Mouse (Mus musculus) lung, postnatal 36 days (tissue): ENCODE results near the gene Gm49380.

Experiments used
- DNase-seq: peaks from one replicate; pipeline ENCODE4 v3.0.0; 2022; ENCODE audit warnings: mixed read lengths

The Gm49380 gene

GRCm38 (mm10) chr9:44113105-44113789, at the start of gene Gm49380, which contains the start of gene Rnf26:
Gene Gm49380, minus strand, starts transcription at chr9:44113500.
Gene Rnf26, minus strand, starts transcription at chr9:44113517.
- DNase-seq = peak; percentile 98

- no peak for DNase-seq
Observed at GRCm38 (mm10) chr9:44159886-44160285, 46.6 kb upstream of the Gm49380 start.

DNA sequence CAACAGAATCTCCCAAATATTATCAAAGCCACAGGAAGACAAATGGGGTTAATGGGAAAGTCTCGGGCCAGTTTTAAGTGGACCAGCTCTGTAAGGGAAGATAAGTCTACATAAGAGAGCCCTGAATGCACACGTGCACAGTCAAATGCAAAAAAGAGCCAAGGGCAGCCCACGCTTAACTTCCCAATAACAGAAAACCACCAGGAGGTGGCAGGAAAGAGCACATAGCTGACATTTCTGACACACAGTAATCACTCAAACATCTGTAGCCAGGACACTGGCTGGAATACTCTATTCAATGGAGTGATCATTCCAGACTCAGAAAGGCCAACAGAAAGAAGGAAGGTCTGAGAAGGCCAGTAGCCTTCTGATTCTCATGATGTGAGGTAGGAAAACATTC, 34.0 kb upstream of the Gm49380 start:
- DNase-seq = peak; percentile 67

DNA sequence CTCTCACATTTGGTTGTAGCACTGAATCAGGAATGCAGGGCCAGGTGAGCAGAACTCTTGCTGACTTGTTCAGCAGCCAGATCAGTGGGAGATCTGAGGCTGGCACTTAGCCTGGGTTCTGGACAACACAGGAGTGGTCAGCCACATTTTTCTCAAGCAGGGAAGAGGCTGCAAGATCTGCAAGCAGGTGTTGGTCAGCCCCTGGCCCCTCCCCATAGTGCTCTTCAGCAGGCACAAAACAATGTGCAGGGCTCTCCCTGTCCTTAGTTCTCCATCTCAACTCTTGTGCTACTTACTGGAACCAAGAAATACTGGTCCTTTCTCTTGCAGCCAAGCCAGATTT, 31.4 kb upstream of the Gm49380 start:
- DNase-seq = no peak

DNA sequence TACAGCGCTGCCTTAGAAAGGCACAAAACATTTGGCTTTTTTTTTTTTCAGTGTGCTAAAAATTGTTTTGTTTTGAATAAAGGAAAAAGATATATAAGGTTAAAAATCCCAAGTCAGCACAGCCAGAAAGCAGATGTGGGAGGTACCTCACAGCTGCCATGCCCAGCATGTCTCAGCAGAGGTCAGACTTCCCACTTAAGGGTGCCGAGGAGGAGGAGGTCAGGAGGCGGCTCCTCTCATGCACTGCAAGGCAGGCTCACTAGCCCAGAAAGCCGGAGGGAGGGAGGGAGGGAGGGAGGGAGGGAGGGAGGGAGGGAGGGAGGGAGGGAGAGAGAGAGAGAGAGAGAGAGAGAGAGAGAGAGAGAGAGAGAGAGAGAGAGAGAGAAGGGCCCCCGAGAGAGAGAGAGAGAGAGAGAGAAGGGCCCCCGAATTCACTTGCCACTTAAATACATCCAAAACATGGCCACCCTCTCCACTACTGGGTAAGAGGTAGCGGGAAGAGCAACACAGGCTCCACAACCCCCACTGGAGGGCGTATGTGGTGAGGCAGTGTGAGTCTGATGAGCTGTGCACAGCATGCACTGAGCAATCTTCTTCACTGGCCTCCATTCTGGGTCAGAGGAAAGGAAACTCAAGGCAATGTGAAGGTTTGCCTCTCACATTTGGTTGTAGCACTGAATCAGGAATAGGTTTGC, 30.9 kb upstream of the Gm49380 start:
- DNase-seq = peak; percentile 55

DNA sequence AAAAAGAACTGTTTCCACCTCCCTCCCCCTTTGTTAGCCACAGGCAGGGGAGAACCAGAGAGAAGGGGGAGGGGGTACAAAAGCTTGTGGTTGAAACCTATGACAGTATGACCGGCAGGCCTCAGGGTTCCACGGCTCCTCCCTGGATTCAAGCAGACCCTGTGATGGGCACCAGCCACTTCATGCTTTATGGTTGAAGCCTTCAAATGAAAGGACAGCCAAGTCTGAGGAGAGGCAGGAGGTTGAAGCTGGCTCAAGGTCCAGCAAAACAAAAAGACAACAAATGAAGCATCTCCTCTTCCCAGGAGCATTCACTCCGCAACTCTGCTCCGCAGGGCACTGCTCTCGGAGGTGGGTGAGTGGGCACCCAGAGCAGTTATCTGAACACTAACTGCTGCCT, 30.1 kb upstream of the Gm49380 start:
- no peak for DNase-seq

- no peak for DNase-seq
Observed at GRCm38 (mm10) chr9:44141951-44142350, 28.7 kb upstream of the Gm49380 start.

- no peak for DNase-seq
Observed at GRCm38 (mm10) chr9:44137846-44138245, 24.5 kb upstream of the Gm49380 start.

DNA sequence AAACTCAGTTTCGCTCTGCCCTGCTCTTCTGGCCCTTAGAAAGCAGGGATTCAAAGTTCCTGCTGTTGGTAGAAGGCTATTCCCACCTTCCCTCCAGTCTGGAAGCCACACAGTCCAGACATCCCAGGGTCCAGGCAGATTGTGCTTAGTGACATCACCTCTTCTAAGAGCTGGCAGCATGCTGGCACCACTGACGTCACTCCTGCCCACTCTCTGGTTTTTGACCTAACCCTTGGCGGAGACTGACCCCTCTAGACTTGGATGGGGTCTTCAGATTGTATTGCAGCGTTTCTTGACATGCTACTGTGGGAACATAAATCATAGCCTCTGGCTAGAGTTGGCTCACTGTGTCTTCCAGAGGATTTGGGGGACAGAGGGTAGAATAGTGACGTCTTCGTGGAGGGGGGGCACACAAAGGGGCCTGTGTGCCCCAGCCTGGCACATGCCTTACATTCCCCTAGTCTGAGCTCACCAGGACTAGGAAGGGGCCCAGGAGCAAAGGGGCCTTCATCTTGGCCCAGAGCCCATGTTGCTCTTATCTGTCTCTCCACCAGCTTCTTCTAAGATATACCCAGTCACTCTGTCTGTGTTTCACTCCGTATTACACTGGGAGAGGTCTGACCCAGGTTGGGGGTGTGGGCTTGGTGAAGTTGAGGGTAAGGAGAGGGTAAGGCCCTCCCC, 22.6 kb upstream of the Gm49380 start:
- DNase-seq = no peak

- DNase-seq = peak; percentile 60
Observed at GRCm38 (mm10) chr9:44134851-44135730, 21.8 kb upstream of the Gm49380 start.

GRCm38 (mm10) chr9:44134101-44134850, 21.0 kb upstream of the Gm49380 start, which contains the start of gene Mcam:
Gene Mcam, plus strand, starts transcription at chr9:44134469.
- peak; percentile 76 for DNase-seq

GRCm38 (mm10) chr9:44133287-44133686, 20.0 kb upstream of the Gm49380 start:
- DNase-seq = no peak

GRCm38 (mm10) chr9:44132200-44132599, 18.9 kb upstream of the Gm49380 start:
- DNase-seq = no peak

- no peak for DNase-seq
Observed at GRCm38 (mm10) chr9:44131276-44131590, 17.9 kb upstream of the Gm49380 start.

- peak; percentile 76 for DNase-seq
Observed at GRCm38 (mm10) chr9:44130581-44131275, 17.4 kb upstream of the Gm49380 start.

DNA sequence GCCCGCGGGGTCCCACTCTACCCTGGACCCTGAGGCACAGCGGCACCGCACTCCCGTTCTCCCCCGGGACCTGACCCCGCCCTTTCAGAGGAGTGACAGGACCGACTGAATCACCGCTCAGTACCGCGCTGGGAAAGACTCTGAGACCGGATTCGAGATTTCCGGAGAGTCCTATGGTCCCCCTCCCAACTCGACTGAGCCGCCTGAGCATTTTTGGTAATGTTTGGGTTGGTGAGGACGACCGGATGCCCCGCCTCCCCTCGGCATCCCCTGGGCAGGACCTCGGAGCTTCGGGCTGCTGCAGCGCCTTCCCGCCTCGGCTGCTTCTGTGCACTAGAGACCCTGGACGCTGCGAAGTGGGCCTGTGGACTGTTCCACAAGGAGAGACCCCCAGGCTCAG, 16.7 kb upstream of the Gm49380 start:
- peak; percentile 94 for DNase-seq

GRCm38 (mm10) chr9:44129633-44130032, 16.3 kb upstream of the Gm49380 start:
- peak; percentile 73 for DNase-seq

GRCm38 (mm10) chr9:44127351-44127801, 14.1 kb upstream of the Gm49380 start:
- DNase-seq = peak; percentile 56

DNA sequence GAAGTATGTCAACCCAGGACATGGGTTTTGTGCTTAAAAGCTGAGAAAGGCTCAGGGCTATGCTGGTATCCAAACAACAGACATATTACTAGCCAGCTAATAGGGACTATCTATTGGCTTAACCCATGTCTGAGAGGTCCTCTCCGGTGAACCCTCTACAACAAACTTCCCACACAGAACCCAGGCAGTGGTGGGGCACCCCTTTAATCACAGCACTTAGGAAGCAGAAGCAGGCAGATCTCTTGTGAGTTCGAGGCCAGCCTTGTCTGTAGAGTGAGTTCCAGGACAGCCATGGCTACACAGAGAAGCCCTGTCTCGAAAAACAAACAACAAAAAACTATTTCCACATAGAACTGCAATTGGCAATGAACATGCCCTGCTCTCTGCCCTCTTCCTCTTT, 13.4 kb upstream of the Gm49380 start:
- DNase-seq = no peak

DNA sequence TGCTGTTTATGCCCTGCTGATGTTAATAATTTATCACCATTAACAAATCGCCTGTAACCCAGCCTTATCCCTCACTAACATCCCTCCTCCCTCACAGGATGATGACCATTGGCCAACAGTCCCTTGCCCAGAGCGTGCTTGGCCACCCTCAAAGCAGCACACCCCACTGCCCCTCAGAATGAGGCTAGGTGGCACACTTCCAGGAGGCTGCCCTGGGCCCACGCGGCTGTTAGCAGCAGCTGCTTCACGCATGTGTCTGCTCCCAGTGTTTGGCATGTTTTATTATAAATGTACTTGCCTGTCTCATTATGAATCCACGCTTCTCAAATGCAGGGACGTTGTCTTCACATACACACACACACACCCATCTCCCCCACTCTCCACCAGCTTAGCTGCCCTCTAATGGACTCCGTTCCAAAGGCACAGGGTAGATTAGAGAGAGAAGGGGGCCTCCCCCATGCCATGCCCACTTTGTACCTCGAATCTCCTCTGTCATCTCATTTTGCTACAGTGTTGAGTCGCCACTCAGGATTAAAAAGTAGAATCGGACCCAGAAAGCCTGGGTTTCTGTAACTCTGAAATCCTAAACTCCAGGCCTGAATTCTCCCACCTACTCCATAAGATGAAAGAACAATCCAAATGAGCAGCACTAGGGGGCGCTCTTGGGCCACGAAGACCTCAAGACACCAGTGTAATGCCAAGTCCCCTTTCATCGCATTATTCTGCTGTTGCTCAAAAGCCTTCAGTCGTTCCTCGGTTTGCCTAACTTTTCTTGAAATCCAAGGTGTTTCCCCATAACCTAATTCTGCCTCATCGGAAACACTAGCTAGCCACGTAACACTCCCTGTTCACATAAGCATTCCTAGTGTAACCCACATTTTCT, 12.5 kb upstream of the Gm49380 start:
- peak; percentile 97 for DNase-seq
